Mouse (Mus musculus) heart, postnatal 0 days (tissue): ENCODE measurements around the gene Elavl4.

Source experiments
- CTCF ChIP-seq: IDR thresholded peaks from 2 replicates; pipeline ENCODE4 v1.5.1; 2016; ENCODE audit warnings: antibody characterized with exemption, control low read depth, low read depth
- EP300 ChIP-seq: IDR thresholded peaks from 2 replicates; pipeline ENCODE4 v1.6.1; 2016; ENCODE audit warnings: antibody characterized with exemption, low read depth

DNA sequence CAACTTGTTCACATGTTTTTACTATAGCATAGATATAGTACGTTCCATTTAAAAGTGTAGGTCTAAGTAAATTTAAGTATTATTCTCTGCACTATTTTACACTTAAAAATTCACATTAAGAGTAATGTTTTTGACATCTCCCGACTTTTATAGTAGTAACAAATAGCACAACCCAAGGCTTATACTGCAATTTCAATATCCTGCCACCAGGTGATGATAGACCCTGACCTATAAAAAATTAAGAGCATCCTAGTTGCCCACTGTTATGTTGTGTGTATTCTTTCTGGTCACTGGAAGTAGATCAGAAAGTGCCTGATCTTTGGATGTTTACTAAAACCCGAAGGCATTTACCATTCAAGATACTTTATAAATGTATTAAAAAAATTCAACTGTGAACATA lies 55.9 kb downstream of the Elavl4 start:
- no peak for TF ChIP-seq CTCF
- TF ChIP-seq EP300: no peak
